Mouse (Mus musculus) midbrain, embryonic 12.5 days (tissue): ENCODE data around the gene Bud13. TPM values are rescaled to one million over a fixed set of nuclear protein-coding genes. Genes with fewer than 3 reads are reported as not detected.
"Not testable (repeated sequence)": the region's sequence is repeated elsewhere in the genome, so short reads cannot be mapped to it uniquely, and the experiment has no call there.

Source experiments
- ATAC-seq: fragments of 200-750 bp; cut with Nextera tagmentation; 2 replicates; pipeline ENCODE4 v1.8.0; 2017; ENCODE audit warnings: low read depth, moderate TSS enrichment, moderate library complexity; ENCODE audit not compliant: low FRiP score
- H3K27ac ChIP-seq: fragments of 300-500 bp; sonication (generic); replicated peaks from 2 replicates; pipeline ENCODE4 v1.5.1; 2016; ENCODE audit warnings: mild to moderate bottlenecking
- H3K27me3 ChIP-seq: fragments of 300-500 bp; sonication (generic); 2 replicates; pipeline ENCODE4 v1.6.1; 2016; ENCODE audit warnings: mild to moderate bottlenecking
- H3K36me3 ChIP-seq: fragments of 300-500 bp; sonication (generic); 2 replicates; pipeline ENCODE4 v1.6.1; 2016
- H3K4me1 ChIP-seq: fragments of 300-500 bp; sonication (generic); 2 replicates; pipeline ENCODE4 v1.6.1; 2016
- H3K4me2 ChIP-seq: fragments of 300-500 bp; sonication (generic); replicated peaks from 2 replicates; pipeline ENCODE4 v1.6.1; 2016; ENCODE audit warnings: mild to moderate bottlenecking, moderate library complexity
- H3K4me3 ChIP-seq: fragments of 300-500 bp; sonication (generic); 2 replicates; pipeline ENCODE4 v1.5.1; 2016; ENCODE audit warnings: mild to moderate bottlenecking
- H3K9ac ChIP-seq: fragments of 300-500 bp; sonication (generic); replicated peaks from 2 replicates; pipeline ENCODE4 v1.6.1; 2016; ENCODE audit warnings: mild to moderate bottlenecking, moderate library complexity
- H3K9me3 ChIP-seq: fragments of 300-500 bp; sonication (generic); 2 replicates; pipeline ENCODE4 v1.6.1; 2016; ENCODE audit warnings: mild to moderate bottlenecking
- WGBS: fragments of 180-500 bp; shearing (Covaris S2); methylation state at CpG from one replicate; pipeline ENCODE4 v1.1.7; 2016; 5-methylcytosine and 5-hydroxymethylcytosine counted together
- polyA plus RNA-seq: library from polyadenylated mRNA; unstranded; fragments of >200 nt; fragmentation: Nextera tagmentation; extraction: Ambion mirVana; gene quantifications from 2 replicates; pipeline ENCODE4 v1.2.1, GENCODE M21; 2016

Bud13 gene
- polyA plus RNA-seq, 1 experiment from 2014 or later: 24.7 TPM

DNA sequence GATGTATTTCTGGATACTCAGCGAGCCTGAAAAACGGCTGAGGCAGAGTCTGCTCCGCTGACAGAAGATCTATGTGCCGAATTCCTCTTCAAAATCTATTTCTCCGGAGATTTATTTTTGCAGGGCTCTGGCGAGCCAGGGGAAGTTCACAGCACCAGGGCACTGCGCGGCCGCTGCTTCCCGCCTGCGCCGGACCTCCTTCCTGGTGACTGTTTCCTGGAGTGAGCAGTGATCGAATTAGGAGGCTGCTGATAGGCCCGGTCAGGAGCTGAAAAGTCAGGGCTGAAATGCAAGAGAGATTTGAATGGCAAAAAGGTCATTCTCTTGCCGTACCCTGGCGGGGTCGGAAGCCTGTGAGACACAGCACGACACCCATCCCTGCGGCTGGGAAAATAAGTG lies 46.4 kb downstream of the Bud13 start:
- Histone ChIP-seq H3K9me3 (no peaks in the 10 kb centered on the region), H3K4me3 (peak overlapping the region; percentile 24), H3K4me2 (peak overlapping the region; percentile 45), H3K4me1 (peaks cover 22% of the 10 kb centered on the region), H3K36me3 (no peaks in the 10 kb centered on the region), H3K27me3 (peaks cover 31% of the 10 kb centered on the region), H3K27ac (peak overlapping the region; percentile 91), H3K9ac (peak overlapping the region; percentile 55)
- no peak for ATAC-seq
- WGBS: under 1% methylated on average over 19 of the region's 19 CpGs

DNA sequence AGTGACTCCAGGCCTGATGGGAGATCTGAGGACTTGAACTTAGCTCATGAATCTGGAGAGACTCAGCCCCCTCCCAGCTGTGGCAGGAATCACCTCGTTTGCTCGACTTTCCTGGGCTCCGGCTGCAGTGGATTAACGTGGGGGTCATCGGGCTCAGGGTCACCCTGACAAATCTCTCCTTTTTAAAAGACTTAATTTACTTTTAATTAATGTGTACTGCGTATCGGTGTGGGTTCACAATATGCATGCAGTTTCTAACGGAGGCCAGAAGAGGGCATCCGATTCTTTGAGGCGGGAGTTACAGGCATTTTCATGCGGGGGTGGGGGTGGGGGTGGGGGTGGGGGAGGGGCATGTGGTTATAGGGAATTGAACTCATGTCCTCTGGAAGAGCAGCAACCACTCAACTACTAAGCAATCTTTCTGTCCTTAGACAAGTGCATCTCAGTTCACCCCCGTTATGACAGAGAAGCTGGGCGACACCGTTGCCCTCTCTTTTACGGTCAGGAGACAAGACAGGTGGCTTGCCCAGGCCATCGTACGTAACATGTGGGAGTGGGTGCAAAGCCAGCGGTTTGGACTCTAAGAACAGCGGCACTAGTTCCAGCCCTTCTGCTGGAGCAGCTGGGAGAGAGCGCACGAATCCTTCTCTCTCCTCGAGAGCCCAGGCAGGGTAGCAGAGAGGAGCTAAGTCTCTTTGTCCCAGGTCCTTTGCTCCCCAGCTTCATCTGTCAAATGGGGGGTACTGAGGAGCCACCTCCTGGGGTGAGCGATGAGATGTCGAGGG lies 47.2 kb downstream of the Bud13 start:
- Histone ChIP-seq H3K4me2 (peak overlapping the region; percentile 45; the same call in 1 of the 2 replicates), H3K36me3 (no peaks in the 10 kb centered on the region), H3K9me3 (no peaks in the 10 kb centered on the region), H3K9ac (no peak overlapping the region), H3K27me3 (peaks cover 38% of the 10 kb centered on the region), H3K4me1 (peaks cover 27% of the 10 kb centered on the region), H3K4me3 (no peak overlapping the region), H3K27ac (peak overlapping the region; percentile 91; the same call in 1 of the 2 replicates)
- ATAC-seq: no peak
- WGBS: 14% methylated on average over 24 of the region's 24 CpGs

DNA sequence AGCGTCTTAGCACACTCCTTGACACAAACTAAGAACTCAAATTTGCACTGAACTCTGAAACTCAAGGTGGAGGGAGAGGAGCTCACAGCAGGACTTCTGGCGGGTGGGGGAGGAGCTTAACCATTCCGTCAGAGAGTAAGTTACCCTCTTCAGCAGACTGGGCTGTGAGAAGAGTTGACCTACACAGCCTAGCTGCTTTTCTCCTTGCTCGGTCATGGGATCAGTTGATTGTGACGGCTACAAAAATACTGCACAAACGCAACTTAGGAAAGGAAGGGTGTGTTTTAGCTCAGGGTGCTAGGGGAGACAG lies 47.7 kb downstream of the Bud13 start:
- WGBS: 45% methylated on average over 6 of the region's 6 CpGs
- no peak for ATAC-seq
- H3K27ac ChIP-seq: no peak overlapping the region
- H3K4me2 ChIP-seq: no peak overlapping the region
- H3K4me1 ChIP-seq: peaks cover 27% of the 10 kb centered on the region
- no peak overlapping the region for H3K4me3 ChIP-seq
- H3K36me3 ChIP-seq: no peaks in the 10 kb centered on the region
- H3K27me3 ChIP-seq: peaks cover 44% of the 10 kb centered on the region
- no peak overlapping the region for H3K9ac ChIP-seq
- H3K9me3 ChIP-seq: no peaks in the 10 kb centered on the region

DNA sequence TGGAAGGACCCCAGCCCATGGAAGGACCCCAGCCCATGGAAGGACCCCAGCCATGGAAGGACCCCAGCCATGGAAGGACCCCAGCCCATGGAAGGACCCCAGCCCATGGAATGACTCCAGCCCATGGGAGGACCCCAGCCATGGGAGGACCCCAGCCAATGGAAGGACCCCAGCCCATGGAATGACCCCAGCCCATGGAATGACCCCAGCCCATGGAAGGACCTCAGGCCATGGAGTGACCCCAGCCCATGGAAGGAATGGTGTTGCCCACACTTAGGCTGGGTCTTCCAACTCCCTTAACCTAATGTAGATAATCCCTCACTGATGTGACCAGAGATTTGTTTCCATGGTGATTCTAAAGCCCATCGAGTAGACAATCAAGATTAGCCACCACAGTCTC lies 48.5 kb downstream of the Bud13 start:
- no peak overlapping the region for H3K4me2 ChIP-seq
- no peak overlapping the region for H3K27ac ChIP-seq
- H3K9me3 ChIP-seq: no peaks in the 10 kb centered on the region
- peaks cover 27% of the 10 kb centered on the region for H3K4me1 ChIP-seq
- peaks cover 51% of the 10 kb centered on the region for H3K27me3 ChIP-seq
- WGBS: 52% methylated on average over 1 of the region's 1 CpGs
- no peaks in the 10 kb centered on the region for H3K36me3 ChIP-seq
- no peak overlapping the region for H3K4me3 ChIP-seq
- no peak overlapping the region for H3K9ac ChIP-seq
- no peak for ATAC-seq

DNA sequence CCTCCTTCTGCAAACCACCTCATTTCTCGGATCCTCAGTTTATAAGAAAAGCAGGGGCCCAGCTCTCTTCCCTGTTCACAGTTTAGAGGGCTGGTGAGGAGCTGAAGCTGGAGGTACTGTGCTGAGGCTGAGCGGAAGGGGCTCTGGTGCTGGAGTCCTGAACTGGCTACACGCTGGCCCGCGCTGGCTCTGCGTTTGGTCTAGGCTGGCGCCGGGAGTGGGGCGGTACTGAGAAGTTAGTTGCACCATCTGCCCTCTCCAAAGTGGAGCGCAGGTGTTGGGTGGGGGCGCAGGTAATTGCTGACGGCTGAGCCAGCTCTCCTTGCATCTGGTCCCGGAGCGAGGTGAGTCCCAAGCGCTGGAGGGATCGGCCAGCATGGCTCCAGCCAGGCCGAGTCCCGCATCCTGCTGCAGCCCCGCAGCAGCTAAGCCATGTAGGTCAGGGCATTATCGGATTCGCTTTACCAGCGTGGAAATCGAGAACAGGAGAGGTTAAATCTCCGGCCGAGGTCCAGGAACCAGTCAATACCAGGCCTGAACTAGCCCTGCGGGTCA lies 51.7 kb downstream of the Bud13 start:
- H3K9ac ChIP-seq: no peak overlapping the region
- no peak overlapping the region for H3K4me2 ChIP-seq
- peaks cover 34% of the 10 kb centered on the region for H3K4me1 ChIP-seq
- H3K9me3 ChIP-seq: no peaks in the 10 kb centered on the region
- H3K27me3 ChIP-seq: peaks cover 60% of the 10 kb centered on the region
- 26% methylated on average over 26 of the region's 26 CpGs for WGBS
- no peak overlapping the region for H3K27ac ChIP-seq
- no peak overlapping the region for H3K4me3 ChIP-seq
- no peak for ATAC-seq
- H3K36me3 ChIP-seq: no peaks in the 10 kb centered on the region

DNA sequence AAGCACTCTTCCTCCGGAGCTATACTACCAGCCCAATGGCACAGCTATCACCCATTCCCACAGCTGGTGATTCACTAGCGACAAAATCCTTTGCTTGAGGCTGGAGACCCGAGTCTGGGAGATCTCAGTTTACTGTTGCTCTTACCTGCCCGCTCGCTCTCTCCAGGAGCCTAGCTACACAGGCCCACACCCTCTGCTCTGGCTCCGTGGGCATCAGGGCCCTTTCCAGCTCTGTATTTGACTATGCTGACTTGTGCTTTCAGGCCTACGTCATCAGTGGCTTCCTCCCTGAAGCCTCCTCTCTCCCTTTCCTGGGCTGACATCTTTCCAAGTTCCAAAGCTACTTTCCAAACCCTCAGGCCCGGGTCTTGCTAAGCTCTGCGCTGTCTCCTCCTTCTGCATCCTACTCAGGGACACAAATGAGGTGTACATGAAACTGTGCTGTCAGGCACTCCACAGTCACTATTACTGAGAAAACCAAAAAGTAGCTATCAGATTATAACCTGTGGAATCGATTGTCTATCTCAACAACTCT lies 52.7 kb downstream of the Bud13 start:
- ATAC-seq: no peak
- Histone ChIP-seq H3K4me3 (no peak overlapping the region), H3K27me3 (peaks cover 53% of the 10 kb centered on the region), H3K4me1 (peaks cover 31% of the 10 kb centered on the region), H3K9me3 (no peaks in the 10 kb centered on the region), H3K4me2 (no peak overlapping the region), H3K36me3 (no peaks in the 10 kb centered on the region), H3K9ac (no peak overlapping the region), H3K27ac (no peak overlapping the region)
- 77% methylated on average over 10 of the region's 10 CpGs for WGBS

DNA sequence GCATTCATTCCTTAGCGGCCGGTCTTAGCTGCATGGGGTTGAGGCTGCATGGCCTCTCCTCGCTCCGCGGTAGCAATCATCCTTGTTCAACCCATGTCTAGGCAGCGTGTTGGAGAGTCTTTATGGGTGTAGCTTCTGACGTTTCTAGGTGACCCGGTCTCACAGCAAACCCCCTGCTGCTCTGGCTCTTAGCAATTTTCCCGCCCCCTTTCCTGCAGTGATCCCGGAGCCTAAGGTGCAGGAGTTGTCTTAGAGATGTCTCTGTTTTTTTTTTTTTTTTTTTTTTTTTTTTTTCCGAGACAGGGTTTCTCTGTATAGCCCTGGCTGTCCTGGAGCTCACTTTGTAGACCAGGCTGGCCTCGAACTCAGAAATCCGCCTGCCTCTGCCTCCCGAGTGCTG lies 53.5 kb downstream of the Bud13 start:
- 70% methylated on average over 13 of the region's 14 CpGs for WGBS
- peaks cover 31% of the 10 kb centered on the region for H3K4me1 ChIP-seq
- H3K27me3 ChIP-seq: peaks cover 48% of the 10 kb centered on the region
- not testable (repeated sequence) for H3K4me2 ChIP-seq, H3K27ac ChIP-seq, H3K9ac ChIP-seq, H3K9me3 ChIP-seq, ATAC-seq, H3K36me3 ChIP-seq, H3K4me3 ChIP-seq

DNA sequence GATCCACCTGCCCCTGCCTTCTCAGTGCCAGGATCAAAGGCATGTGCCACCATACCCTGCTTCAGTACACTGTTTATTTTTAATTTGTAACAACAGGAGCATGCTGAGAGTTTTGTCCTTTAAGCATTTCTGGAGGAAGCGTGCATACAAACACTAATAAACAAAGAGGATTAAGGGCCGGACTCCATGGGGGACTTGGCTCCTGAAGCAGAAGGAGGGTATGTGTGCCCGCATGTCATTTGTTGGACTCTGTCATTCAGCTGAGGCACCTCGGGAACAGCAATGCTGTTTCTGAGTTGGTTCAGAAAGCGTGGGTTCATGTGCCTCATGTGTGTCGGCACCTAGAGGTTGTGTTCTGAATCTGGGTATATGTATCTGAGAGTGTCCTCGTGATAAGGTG lies 54.5 kb downstream of the Bud13 start:
- no peak overlapping the region for H3K9ac ChIP-seq
- H3K27ac ChIP-seq: peak overlapping the region; percentile 64
- ATAC-seq: no peak
- H3K36me3 ChIP-seq: no peaks in the 10 kb centered on the region
- peaks cover 31% of the 10 kb centered on the region for H3K4me1 ChIP-seq
- no peaks in the 10 kb centered on the region for H3K9me3 ChIP-seq
- peaks cover 47% of the 10 kb centered on the region for H3K27me3 ChIP-seq
- H3K4me2 ChIP-seq: no peak overlapping the region
- 37% methylated on average over 7 of the region's 7 CpGs for WGBS
- H3K4me3 ChIP-seq: no peak overlapping the region

DNA sequence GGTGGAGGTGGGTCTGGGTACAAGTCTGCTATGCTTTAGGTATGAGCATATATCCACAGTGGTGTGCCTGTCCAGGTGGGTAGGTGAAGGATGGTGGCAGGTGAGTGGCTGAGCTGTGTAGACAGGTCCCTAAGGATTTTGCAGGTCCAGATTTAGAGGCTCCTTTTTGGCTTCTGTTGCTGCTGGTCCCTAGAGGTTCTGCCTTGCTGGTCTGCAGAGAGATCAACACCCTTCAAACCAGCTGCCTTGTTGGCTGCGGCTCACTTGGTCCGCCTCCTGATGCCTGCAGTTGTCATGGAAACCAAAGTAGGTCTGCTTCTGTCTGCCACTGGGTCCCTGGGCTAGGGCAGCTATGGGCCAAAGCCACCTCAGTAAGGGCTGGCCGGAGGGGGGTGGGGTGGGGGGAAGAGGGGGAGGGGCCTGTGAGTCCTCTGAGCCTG lies 55.1 kb downstream of the Bud13 start:
- Histone ChIP-seq H3K4me2 (peak overlapping the region; percentile 4; the same call in 1 of the 2 replicates), H3K4me3 (no peak overlapping the region), H3K9ac (no peak overlapping the region), H3K27ac (peak overlapping the region; percentile 64), H3K36me3 (no peaks in the 10 kb centered on the region), H3K4me1 (peaks cover 31% of the 10 kb centered on the region), H3K27me3 (peaks cover 42% of the 10 kb centered on the region), H3K9me3 (no peaks in the 10 kb centered on the region)
- peak; percentile 84 for ATAC-seq
- 0% methylated on average over 3 of the region's 3 CpGs for WGBS

DNA sequence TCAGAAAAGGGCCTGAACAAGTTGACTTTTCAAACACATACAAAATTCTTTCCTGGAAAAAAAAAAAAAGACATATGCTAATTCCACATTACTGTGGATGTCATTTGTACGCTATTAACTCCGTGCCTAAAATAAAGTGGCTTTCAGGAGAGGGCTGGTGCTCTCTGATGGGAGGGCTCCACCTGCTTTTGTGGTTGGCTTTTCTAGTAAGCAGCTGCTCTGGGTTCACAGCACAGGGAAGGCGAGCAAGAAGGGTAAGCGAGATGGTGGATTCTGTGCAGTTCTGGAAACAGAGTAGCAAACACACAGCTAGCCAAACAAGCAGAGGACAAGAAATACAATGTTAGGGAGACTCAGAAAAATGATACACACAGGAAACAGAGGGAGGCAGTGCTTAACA lies 55.6 kb downstream of the Bud13 start:
- no peak overlapping the region for H3K4me3 ChIP-seq
- peaks cover 31% of the 10 kb centered on the region for H3K4me1 ChIP-seq
- H3K9me3 ChIP-seq: no peaks in the 10 kb centered on the region
- H3K4me2 ChIP-seq: peak overlapping the region; percentile 4; the same call in 1 of the 2 replicates
- peaks cover 37% of the 10 kb centered on the region for H3K27me3 ChIP-seq
- H3K9ac ChIP-seq: no peak overlapping the region
- no peaks in the 10 kb centered on the region for H3K36me3 ChIP-seq
- peak; percentile 56; the same call in 1 of the 2 replicates for ATAC-seq
- peak overlapping the region; percentile 21 for H3K27ac ChIP-seq
- WGBS: 18% methylated on average over 4 of the region's 4 CpGs

DNA sequence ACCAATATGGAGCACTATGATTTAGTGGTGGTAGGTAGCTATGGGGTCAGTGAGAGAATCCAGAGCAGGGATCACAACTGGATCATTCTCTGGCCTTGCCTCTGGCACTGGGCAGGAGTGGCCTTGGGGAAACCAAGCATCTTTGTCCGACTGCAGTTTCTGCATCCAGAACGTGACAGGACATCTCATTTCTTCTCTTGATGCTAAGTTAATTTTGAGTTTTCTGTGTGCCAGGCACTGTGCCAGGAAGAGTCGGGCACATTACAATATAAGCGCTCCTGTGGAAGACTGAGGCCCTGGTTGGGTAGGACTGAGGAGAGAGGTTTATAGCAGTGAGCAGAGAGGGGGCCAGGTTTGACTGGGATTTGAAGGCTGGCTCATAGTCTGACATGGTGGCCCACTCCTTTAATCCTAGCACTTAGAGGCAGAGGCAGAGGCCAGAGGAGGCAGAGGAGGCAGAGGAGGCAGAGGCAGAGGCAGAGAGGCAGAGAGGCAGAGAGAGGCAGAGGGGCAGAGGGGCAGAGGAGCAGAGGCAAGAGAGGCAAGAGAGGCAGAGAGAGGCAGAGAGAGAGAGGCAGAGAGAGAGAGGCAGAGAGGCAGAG lies 56.3 kb downstream of the Bud13 start:
- 85% methylated on average over 4 of the region's 4 CpGs for WGBS
- no peak overlapping the region for H3K4me2 ChIP-seq
- peaks cover 33% of the 10 kb centered on the region for H3K27me3 ChIP-seq
- H3K9ac ChIP-seq: no peak overlapping the region
- H3K36me3 ChIP-seq: no peaks in the 10 kb centered on the region
- H3K4me3 ChIP-seq: no peak overlapping the region
- no peaks in the 10 kb centered on the region for H3K9me3 ChIP-seq
- H3K27ac ChIP-seq: peak overlapping the region; percentile 46; the same call in 1 of the 2 replicates
- ATAC-seq: no peak
- H3K4me1 ChIP-seq: peaks cover 31% of the 10 kb centered on the region
